ENCODE assay signal across 21 mouse cellular contexts in genomic region chr15:78510736-78511135, GRCm38 (mm10). TPM values are rescaled to one million over a fixed set of nuclear protein-coding genes. Genes with fewer than 3 reads are reported as not detected.
DNase-seq lines count a peak whose midpoint lies in the region; ATAC-seq and TF ChIP-seq lines count a peak whose summit lies in the region.
"Had no signal": no experiment of that assay in that cellular context is flagged by ENCODE, and none has a peak within 500 bp of the region (broad histone marks: within the 10 kb centered on the region; RNA-seq: fewer than 3 reads in every experiment).

No protein-coding gene starts in this region.

- H3K4me2 ChIP-seq in lung, embryonic 14.5 days: no peak overlapping the region
- H3K4me2 ChIP-seq: forebrain, embryonic 12.5 days; liver, embryonic 13.5 days had no signal

- TF ChIP-seq POLR2A in lung, adult 2 months (IDR thresholded peaks at IDR 0.05; ENCODE audit: borderline replicate concordance, extremely low read depth, low read depth, low read length): no peak

- DNase-seq in lung, embryonic 14.5 days: no peak
- no peak for DNase-seq in lung, adult 2 months
- DNase-seq in CD4-positive helper T cell, adult 2 months (ENCODE audit: low read depth, low spot score): peak; percentile 74
- peak; percentile 32 for DNase-seq in naive thymus-derived CD4-positive, alpha-beta T cell, adult 2 months (ENCODE audit: low read depth)
- DNase-seq in cerebellum, adult 11-12 months: no peak
- DNase-seq in layer of hippocampus, adult 8-10 months (ENCODE audit: low spot score in 2 of 2): no peak
- DNase-seq: adrenal gland, postnatal 14 days; cerebellum, adult 18-20 months; gastrocnemius, postnatal 14 days; kidney, adult 18-20 months; kidney, postnatal 25 days; layer of hippocampus, adult 9-11 months; liver, embryonic 13.5 days; lung, postnatal 14 days; right cerebral cortex, adult 18-20 months; spleen, adult 18-20 months; thymus, postnatal 4 days had no signal

- H3K27me3 ChIP-seq in lung, embryonic 14.5 days (ENCODE audit: insufficient read depth, low read length): no peaks in the 10 kb centered on the region
- H3K27me3 ChIP-seq: forebrain, embryonic 12.5 days; liver, embryonic 13.5 days had no signal

- no peak overlapping the region for H3K27ac ChIP-seq in lung, embryonic 14.5 days (ENCODE audit: low read depth)
- H3K27ac ChIP-seq: forebrain, embryonic 12.5 days; hindbrain, embryonic 14.5 days; liver, embryonic 13.5 days had no signal

- no peaks in the 10 kb centered on the region for H3K36me3 ChIP-seq in lung, embryonic 14.5 days (ENCODE audit: insufficient read depth)
- H3K36me3 ChIP-seq: forebrain, embryonic 12.5 days; liver, embryonic 13.5 days had no signal

- no peak overlapping the region for H3K4me3 ChIP-seq in lung, embryonic 14.5 days (ENCODE audit: low read depth, low read length)
- H3K4me3 ChIP-seq in lung, adult 2 months (replicated peaks; ENCODE audit: extremely low read depth, low read depth, low read length): no peak overlapping the region
- H3K4me3 ChIP-seq: forebrain, embryonic 12.5 days; liver, embryonic 13.5 days had no signal

- TF ChIP-seq CTCF in lung, embryonic 14.5 days (IDR thresholded peaks at IDR 0.05; ENCODE audit: low read depth): no peak
- no peak for TF ChIP-seq CTCF in lung, adult 2 months (IDR thresholded peaks at IDR 0.05; ENCODE audit: insufficient read depth, low read length)

- no peaks in the 10 kb centered on the region for H3K9me3 ChIP-seq in lung, embryonic 14.5 days (ENCODE audit: low read depth, low read length)
- H3K9me3 ChIP-seq: forebrain, embryonic 12.5 days; liver, embryonic 13.5 days had no signal

- WGBS in lung, embryonic 14.5 days: 80% methylated on average over 6 of the region's 6 CpGs
- 67% methylated on average over 6 of the region's 6 CpGs for WGBS in lung, adult 2 months

- H3K4me1 ChIP-seq in lung, embryonic 14.5 days (ENCODE audit: insufficient read depth): 0 out of 2 replicates have a peak, but pooled peaks cover 3% of the 10 kb centered on the region
- H3K4me1 ChIP-seq in lung, adult 2 months (ENCODE audit: control insufficient read depth, insufficient read depth, low read length): 0 out of 2 replicates have a peak, but pooled peaks cover 2% of the 10 kb centered on the region

- H3K9ac ChIP-seq in lung, embryonic 14.5 days: peak overlapping the region; percentile 2; the same call in 1 of the 2 replicates
- H3K9ac ChIP-seq: liver, embryonic 13.5 days had no signal

- no peak for ATAC-seq in lung, embryonic 14.5 days (ENCODE audit: insufficient read depth)
- peak; percentile 51 for ATAC-seq in activated CD4-positive, CD25-positive, alpha-beta regulatory T cell, adult 4 months

RNA-seq across cellular contexts. Expression of gene Il2rb, which starts 15.7 kb away (rescaled TPM):
- polyA plus RNA-seq in lung, embryonic 14.5 days (2014; fragmentation: Nextera tagmentation; extraction: Ambion mirVana): 0.12 TPM in 1 of 2 replicates, not detected in the other
- 11.0 and 12.8 TPM in 2 replicates for polyA plus RNA-seq in lung, adult 2 months (2012; rRNA removed)
- polyA plus RNA-seq in activated CD4-positive, CD25-positive, alpha-beta regulatory T cell, adult 4 months (2017; shearing (Covaris generic)): 100 to 1,000 TPM; 489 to 584 TPM
- total RNA-seq in layer of hippocampus, adult 8-10 months (2022): under 1 TPM; 0.12 to 0.50 (median 0.30) TPM
- total RNA-seq: gastrocnemius, postnatal 14 days had no signal
- polyA plus RNA-seq: forebrain, embryonic 12.5 days; limb, embryonic 11.5 days had no signal

RNA-seq across cellular contexts. Expression of gene C1qtnf6, which starts 20.5 kb away (rescaled TPM):
- 39.8 and 40.7 TPM in 2 replicates for polyA plus RNA-seq in lung, embryonic 14.5 days (2014; fragmentation: Nextera tagmentation; extraction: Ambion mirVana)
- 22.9 and 23.0 TPM in 2 replicates for polyA plus RNA-seq in lung, adult 2 months (2012; rRNA removed)
- polyA plus RNA-seq in activated CD4-positive, CD25-positive, alpha-beta regulatory T cell, adult 4 months (2017; shearing (Covaris generic)): 10 to 100 TPM; 15.5 to 15.9 TPM
- total RNA-seq in layer of hippocampus, adult 8-10 months (2022): 1 to 10 TPM; 2.1 to 3.4 (median 3.0) TPM

RNA-seq across cellular contexts. Expression of gene Sstr3, which starts 33.7 kb away (rescaled TPM):
- 0.08 TPM in 1 of 2 replicates, not detected in the other for polyA plus RNA-seq in lung, embryonic 14.5 days (2014; fragmentation: Nextera tagmentation; extraction: Ambion mirVana)
- 0.02 and 0.03 TPM in 2 replicates for polyA plus RNA-seq in lung, adult 2 months (2012; rRNA removed)
- polyA plus RNA-seq in activated CD4-positive, CD25-positive, alpha-beta regulatory T cell, adult 4 months (2017; shearing (Covaris generic)): not detected
- total RNA-seq in layer of hippocampus, adult 8-10 months (2022): 10 to 100 TPM; 25.8 to 31.9 (median 27.1) TPM
- polyA plus RNA-seq: limb, embryonic 11.5 days; liver, embryonic 13.5 days had no signal

RNA-seq across cellular contexts. Expression of gene Tmprss6, which starts 42.3 kb away (rescaled TPM):
- 0.18 and 0.37 TPM in 2 replicates for polyA plus RNA-seq in lung, embryonic 14.5 days (2014; fragmentation: Nextera tagmentation; extraction: Ambion mirVana)
- 0.33 and 1.2 TPM in 2 replicates for polyA plus RNA-seq in lung, adult 2 months (2012; rRNA removed)
- polyA plus RNA-seq in activated CD4-positive, CD25-positive, alpha-beta regulatory T cell, adult 4 months (2017; shearing (Covaris generic)): not detected
- total RNA-seq in layer of hippocampus, adult 8-10 months (2022): 1 to 10 TPM; 1.7 to 3.1 (median 2.9) TPM
- total RNA-seq: gastrocnemius, postnatal 14 days had no signal

Comparison
In these comparisons a context has a peak if more than half of its experiments do, and no peak if none do; other contexts are left out.
1. DNase-seq: peak in CD4-positive helper T cell, adult 2 months (single experiment) and naive thymus-derived CD4-positive, alpha-beta T cell, adult 2 months (single experiment); none in lung, embryonic 14.5 days (single experiment), lung, adult 2 months (single experiment), cerebellum, adult 11-12 months (single experiment) and layer of hippocampus, adult 8-10 months (0 of 2).
2. RNA of gene Il2rb, which starts 15.7 kb away (polyA plus RNA-seq): 489 to 584 TPM in activated CD4-positive, CD25-positive, alpha-beta regulatory T cell, adult 4 months; 11.0 to 12.8 TPM in lung, adult 2 months and 0.12 TPM in lung, embryonic 14.5 days; every median in the first group is over 10 times any median in the second.